Mouse (Mus musculus) bone marrow macrophage, adult 2 months (primary cell): ENCODE results near the gene Sult5a1. TPM values are rescaled to one million over a fixed set of nuclear protein-coding genes. Genes with fewer than 3 reads are reported as not detected.
A peak's percentile ranks its signal among the peaks of the same experiment; 100 is the strongest.
"Not testable (repeated sequence)": the region's sequence is repeated elsewhere in the genome, so short reads cannot be mapped to it uniquely, and the experiment has no call there.

Source experiments
- H3K27ac ChIP-seq: 2 replicates; pipeline ENCODE4 v1.5.1; 2012; ENCODE audit warnings: low read depth, low read length; ENCODE audit not compliant: insufficient read depth
- H3K4me1 ChIP-seq: 2 replicates; pipeline ENCODE4 v1.6.1; 2012; ENCODE audit warnings: low read length; ENCODE audit not compliant: control insufficient read depth, insufficient read depth
- H3K4me3 ChIP-seq: 2 replicates; pipeline ENCODE4 v1.5.1; 2012; ENCODE audit warnings: mild to moderate bottlenecking, low read length, moderate library complexity; ENCODE audit not compliant: insufficient read depth
- CTCF ChIP-seq: IDR thresholded peaks from 2 replicates; pipeline ENCODE4 v1.5.1; 2012; ENCODE audit warnings: low read depth, mild to moderate bottlenecking, low read length, moderate library complexity
- POLR2A ChIP-seq: IDR thresholded peaks from 2 replicates; pipeline ENCODE4 v1.6.1; 2012; ENCODE audit warnings: mild to moderate bottlenecking, low read depth, low read length, borderline replicate concordance
- polyA plus RNA-seq: library from polyadenylated mRNA; stranded (reverse); fragments of >200 nt; gene quantifications from 2 replicates; pipeline ENCODE4 v1.2.4, GENCODE M21; 2012; ENCODE audit not compliant: missing spikeins, insufficient read depth, insufficient read length

Sult5a1 gene
- polyA plus RNA-seq = not detected in 2 replicates

DNA sequence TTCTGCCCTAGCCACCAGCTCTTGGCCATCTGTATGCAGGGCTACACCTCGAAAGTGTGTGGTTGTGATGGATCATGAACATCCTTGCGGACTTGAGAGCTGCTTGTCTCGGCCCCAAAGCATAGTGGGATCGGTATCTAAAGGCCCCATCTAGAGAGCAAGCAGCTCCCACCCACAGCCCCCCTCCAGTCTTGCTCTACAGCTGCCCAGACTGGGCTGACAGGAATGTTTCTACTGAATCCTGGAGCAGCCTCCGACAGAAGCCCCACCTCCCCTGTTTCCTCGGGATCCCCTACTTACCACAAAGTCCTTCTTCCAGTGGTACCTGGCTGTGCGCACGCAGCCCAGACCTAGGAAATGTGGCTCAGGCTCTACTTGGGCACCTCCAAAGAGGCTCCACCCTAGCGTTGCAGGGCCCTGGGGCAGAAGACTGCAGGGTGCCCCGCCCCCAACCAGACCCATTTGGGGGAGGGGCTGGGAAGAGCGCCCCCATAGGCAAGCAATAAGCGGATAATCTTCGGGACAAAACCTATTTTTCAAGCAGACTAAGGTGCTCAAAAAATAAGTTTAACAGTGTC is at the start of gene Sult5a1:
Gene Sult5a1 (minus strand): TSS at position 428 of the 578 bp plus-strand sequence.
- no peak for TF ChIP-seq CTCF
- TF ChIP-seq POLR2A = no peak
- Histone ChIP-seq H3K27ac (no peak within 1 kb of the TSS), H3K4me1 (no peaks in the 10 kb centered on the region), H3K4me3 (no peak within 1 kb of the TSS)

DNA sequence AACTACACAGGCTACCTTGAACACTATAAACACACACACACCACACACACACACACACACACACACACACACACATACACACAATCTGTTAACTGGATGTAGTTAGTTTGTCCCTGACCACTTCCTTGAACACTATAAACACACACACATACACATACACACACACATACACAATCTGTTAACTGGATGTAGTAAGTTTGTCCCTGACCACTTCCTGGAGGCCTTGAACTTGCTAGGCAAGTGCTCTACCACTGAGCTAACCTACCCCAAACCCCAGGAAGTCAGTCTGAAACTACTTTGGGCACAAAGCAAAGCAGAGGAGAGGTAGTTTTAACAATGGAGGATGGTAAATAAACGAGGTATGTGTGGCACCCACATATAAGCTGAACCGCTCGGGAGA is 45.5 kb upstream of the Sult5a1 start:
- Histone ChIP-seq H3K4me3 (no peak overlapping the region), H3K4me1 (no peaks in the 10 kb centered on the region), H3K27ac (no peak overlapping the region)
- no peak for TF ChIP-seq POLR2A
- no peak for TF ChIP-seq CTCF

DNA sequence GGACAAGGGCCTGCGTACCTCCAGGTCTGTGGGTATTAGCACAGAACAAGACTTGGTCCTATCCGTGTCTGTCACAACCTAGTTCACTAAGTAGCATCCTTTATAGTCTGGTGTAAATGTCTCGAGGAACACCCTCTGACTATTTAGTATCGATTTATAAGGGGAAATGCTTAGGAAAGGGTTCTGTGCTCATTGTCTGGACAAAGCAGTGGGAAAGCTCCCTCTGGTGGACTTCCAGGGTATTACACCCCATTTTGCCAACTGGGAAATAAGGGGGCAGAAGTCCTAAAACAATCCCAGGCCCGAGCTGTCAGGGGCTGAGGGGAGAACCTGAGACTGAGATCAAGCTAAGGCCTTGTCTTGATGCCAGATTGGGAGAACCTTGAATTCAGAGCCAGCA is 44.2 kb upstream of the Sult5a1 start:
- Histone ChIP-seq H3K4me3 (no peak overlapping the region), H3K4me1 (no peaks in the 10 kb centered on the region), H3K27ac (no peak overlapping the region)
- TF ChIP-seq POLR2A = no peak
- TF ChIP-seq CTCF = peak; percentile 55

DNA sequence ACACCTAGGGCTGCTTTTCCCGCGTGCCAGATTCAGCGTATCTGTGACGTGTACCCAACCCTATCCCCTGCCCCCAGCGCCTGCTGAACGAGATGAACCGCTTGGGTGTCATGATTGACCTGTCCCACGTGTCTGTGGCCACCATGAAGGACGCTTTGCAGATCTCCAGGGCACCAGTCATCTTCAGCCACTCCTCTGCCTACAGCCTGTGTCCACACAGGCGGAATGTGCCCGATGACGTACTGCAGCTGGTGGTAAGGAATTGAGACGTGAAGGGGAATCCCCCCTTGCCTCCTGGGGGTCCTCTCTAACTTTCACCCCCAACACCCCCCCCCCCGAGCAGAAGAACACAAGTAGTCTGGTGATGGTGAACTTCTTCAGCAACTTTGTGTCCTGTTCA is 41.7 kb upstream of the Sult5a1 start:
- no peaks in the 10 kb centered on the region for H3K4me1 ChIP-seq
- no peak overlapping the region for H3K4me3 ChIP-seq
- no peak overlapping the region for H3K27ac ChIP-seq
- TF ChIP-seq CTCF (no peak), POLR2A (no peak)

DNA sequence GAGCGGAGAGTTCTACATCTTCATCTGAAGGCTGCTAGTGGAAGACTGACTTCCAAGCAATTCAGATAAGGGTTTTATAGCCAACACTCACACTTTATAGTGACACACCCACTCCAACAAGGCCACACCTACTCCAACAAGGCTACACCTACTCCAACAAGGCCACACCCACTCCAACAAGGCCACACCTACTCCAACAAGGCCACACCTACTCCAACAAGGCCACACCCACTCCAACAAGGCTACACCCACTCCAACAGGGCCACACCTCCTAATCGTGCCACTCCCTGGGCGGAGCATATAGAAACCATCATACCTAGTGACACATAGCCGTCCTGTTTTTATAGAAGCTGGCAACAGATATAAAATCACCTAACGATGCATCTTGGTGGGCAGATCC is 38.9 kb upstream of the Sult5a1 start:
- H3K27ac ChIP-seq, H3K4me1 ChIP-seq, H3K4me3 ChIP-seq: not testable (repeated sequence)

DNA sequence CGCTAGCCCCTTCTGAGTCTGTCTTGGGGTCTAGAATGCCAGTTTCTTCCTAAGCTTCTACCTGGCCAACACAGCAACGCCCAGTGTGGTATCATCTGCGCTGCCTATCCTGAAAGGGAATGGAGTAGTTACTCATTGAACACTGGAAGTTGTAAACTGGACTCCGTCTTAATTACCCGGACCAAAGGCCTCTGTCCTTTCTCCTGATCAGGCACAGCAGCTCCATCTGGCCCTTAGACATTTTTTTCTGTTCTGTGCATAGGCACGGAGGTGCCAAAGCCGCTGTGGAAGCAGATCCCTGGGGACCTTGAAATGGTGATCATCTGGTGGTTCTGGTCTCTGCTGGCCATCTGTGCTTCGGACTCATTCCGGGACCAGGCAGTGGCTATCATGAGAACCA is 35.7 kb upstream of the Sult5a1 start:
- Histone ChIP-seq H3K4me3 (no peak overlapping the region), H3K4me1 (peaks cover 6% of the 10 kb centered on the region), H3K27ac (no peak overlapping the region)
- TF ChIP-seq POLR2A = no peak
- no peak for TF ChIP-seq CTCF

DNA sequence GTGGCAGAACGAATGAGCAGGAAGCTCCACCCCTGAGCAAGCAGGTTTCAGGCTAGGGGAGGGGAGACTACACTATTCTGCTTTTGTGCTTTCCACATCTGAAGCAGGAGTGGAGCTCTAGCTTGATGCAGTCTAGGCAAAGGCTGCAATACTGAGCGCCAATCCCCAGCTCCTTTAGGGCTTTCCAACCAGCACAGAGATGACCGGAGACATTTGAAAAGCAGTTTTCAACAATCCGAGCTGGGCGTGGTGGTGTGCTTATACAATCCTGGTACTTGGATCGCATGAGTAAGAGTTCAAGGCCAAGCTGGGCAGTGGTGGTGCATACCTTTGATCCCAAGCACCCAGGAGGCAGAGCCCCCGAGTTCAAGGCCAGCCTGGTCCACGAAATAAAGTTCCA is 33.8 kb upstream of the Sult5a1 start:
- H3K27ac ChIP-seq = no peak overlapping the region
- H3K4me3 ChIP-seq = no peak overlapping the region
- H3K4me1 ChIP-seq = peaks cover 11% of the 10 kb centered on the region
- TF ChIP-seq POLR2A (no peak), CTCF (no peak)

DNA sequence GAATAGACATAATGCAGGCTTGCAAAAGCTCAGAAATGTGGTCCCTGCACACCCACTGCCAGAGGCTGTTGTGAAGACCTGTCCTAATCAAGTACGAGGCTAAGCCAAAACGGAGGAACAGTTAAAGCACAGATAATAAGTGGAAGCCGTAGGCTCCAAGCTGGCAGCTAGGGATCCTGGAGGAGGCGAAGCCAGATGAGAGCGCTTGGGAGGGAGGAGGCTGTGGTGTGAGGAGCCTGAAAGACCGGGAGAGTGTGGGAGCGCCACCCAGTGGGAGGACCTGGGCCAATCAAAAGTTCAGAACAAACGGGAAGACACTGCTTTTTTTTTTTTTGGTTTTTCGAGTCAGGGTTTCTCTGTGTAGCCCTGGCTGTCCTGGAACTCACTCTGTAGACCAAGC is 32.6 kb upstream of the Sult5a1 start:
- TF ChIP-seq CTCF (peak; percentile 31; the same call in 1 of the 2 replicates), POLR2A (no peak)
- peaks cover 11% of the 10 kb centered on the region for H3K4me1 ChIP-seq
- H3K4me3 ChIP-seq = no peak overlapping the region
- H3K27ac ChIP-seq = no peak overlapping the region

DNA sequence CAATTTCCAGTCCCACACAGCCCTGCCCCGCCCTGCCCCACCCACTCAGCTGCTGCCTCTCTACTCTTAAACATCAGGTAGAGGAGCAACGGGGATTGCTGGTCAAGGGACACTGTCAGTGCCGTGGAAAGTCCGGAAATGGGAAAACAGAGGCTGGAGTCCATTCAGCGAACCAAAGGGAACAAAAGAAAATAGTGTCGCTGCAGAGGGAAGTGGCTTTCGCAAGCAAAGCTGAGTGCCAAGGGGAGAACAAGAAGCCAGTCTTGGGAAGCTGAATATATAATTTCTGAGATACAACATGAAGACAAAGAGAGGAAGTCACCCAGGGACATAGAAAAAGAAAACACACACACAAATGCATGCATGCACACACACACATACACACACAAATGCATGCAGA is 30.7 kb upstream of the Sult5a1 start:
- no peak overlapping the region for H3K27ac ChIP-seq
- peaks cover 11% of the 10 kb centered on the region for H3K4me1 ChIP-seq
- H3K4me3 ChIP-seq = no peak overlapping the region
- no peak for TF ChIP-seq POLR2A
- no peak for TF ChIP-seq CTCF

DNA sequence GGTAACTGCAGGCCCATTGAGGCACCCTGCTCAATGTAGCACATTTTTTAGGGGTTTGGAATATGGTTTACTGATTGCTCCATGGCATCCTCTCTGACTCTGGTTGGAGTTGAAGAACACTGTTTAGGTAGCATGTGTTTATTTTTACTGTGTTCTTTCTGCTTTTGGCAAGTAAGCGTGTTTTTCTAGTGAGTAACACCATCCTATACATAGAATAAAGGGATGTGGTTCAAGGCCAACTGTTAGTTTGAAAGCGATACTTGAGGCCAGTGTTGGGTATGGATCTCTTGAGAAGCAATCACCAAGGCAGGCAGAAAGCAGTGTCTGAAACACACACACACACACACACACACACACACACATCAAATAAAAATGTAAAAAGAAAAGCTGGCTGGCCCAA is 29.9 kb upstream of the Sult5a1 start:
- TF ChIP-seq CTCF = no peak
- no peak for TF ChIP-seq POLR2A
- Histone ChIP-seq H3K4me3 (no peak overlapping the region), H3K4me1 (peaks cover 11% of the 10 kb centered on the region), H3K27ac (no peak overlapping the region)
